Mouse (Mus musculus) layer of hippocampus, adult 2 months (tissue): ENCODE measurements around the gene Ms4a15. TPM values are rescaled to one million over a fixed set of nuclear protein-coding genes. Genes with fewer than 3 reads are reported as not detected.

Source experiments
- DNase-seq, 2 experiments: peaks; one replicate each; pipeline ENCODE4 v3.0.0; 2022; ENCODE audit warnings: low spot score in 2 of 2
- H3K27ac ChIP-seq: fragments of 200-600 bp; 2 replicates; pipeline ENCODE4 v1.8.1; 2022
- H3K4me3 ChIP-seq: fragments of 200-600 bp; 2 replicates; pipeline ENCODE4 v1.8.1; 2022; ENCODE audit warnings: mild to moderate bottlenecking
- CTCF ChIP-seq: fragments of 200-600 bp; conservative IDR thresholded peaks from 2 replicates; pipeline ENCODE4 v1.8.1; 2022; ENCODE audit warnings: antibody characterized with exemption, mild to moderate bottlenecking, moderate library complexity
- total RNA-seq, 2 experiments: library from RNA; stranded (reverse); gene quantifications; 2 replicates each; pipeline ENCODE4 v1.2.3; 2021

Gene Ms4a15
- total RNA-seq, 2 experiments from 2014 or later = not detected

DNA sequence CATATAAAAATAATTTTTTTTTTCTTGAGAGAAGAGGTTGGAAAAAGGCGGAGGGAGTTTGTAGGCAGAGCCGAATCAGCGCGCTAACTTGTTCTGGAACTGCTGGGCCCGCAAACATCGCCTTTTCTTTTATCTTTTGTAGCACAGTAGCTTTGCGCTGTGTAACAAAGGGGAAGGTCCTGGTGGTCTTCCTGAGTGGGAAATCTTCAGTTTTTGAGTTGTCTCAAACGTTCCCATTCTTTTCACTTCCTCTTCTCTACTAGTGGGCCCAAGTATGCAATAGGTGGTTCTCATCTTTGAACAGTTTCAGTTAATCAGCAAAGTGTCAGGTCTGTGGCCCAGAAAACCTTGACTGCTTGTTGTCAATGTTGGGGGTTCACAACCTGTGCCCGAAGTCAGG is 43.5 kb downstream of the Ms4a15 start:
- TF ChIP-seq CTCF = no peak
- Histone ChIP-seq H3K27ac (peak overlapping the region; percentile 75), H3K4me3 (peak overlapping the region; percentile 40)
- no peak for DNase-seq

DNA sequence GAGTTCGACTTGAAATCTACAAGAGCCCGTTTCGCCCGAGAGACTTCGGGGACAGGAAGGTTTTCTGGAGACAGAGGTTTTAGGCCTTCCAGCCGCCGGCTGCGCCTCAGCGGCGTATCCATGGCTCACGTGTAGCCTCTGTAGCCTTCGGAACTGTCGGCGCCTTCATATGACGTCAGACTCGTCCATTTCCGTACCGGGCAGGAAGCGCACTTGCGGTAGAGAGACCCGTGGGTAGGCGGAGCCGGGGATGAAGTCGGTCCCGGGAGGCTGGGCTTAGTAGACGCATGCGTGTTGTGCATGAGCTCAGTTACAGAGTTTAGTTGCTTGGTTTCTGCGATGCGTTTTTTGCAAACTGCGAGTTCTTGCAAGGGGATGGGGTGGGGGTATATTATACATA is 43.9 kb downstream of the Ms4a15 start, which contains the start of gene Ccdc86:
Gene Ccdc86, minus strand, starts transcription at position 155 of the 400 bp plus-strand sequence.
- peak within 1 kb of the TSS; percentile 81 for H3K27ac ChIP-seq
- peak within 1 kb of the TSS; percentile 74 for H3K4me3 ChIP-seq
- DNase-seq = peak; percentile 97
- TF ChIP-seq CTCF = no peak

DNA sequence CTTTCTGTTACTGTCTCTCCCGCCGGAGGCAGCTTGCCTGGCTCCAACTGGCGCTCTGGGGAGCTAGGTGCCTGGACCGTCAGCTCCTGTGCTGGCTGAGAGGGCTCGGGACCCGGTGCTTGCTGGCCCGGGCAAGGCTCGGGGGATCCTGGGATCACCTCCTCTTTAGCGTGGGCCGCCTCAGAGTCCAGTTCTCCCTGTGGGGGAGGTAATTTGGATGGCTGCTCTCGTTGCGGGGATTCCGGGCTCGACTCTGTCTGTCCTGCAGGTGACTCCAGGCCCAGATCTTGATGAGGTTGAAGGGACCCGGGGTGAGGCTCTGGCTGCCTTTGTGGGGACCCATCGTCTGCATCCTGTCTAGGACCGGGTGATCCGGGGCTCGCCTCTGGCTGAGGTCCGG is 44.6 kb downstream of the Ms4a15 start:
- DNase-seq = no peak
- Histone ChIP-seq H3K4me3 (peak overlapping the region; percentile 74), H3K27ac (peak overlapping the region; percentile 81; the same call in 1 of the 2 replicates)
- no peak for TF ChIP-seq CTCF

GRCm38 (mm10) chr19:10947219-10947618 is 45.8 kb downstream of the Ms4a15 start:
- no peak for DNase-seq
- Histone ChIP-seq H3K27ac (no peak overlapping the region), H3K4me3 (peak overlapping the region; percentile 19; the same call in 1 of the 2 replicates)
- TF ChIP-seq CTCF = no peak

DNA sequence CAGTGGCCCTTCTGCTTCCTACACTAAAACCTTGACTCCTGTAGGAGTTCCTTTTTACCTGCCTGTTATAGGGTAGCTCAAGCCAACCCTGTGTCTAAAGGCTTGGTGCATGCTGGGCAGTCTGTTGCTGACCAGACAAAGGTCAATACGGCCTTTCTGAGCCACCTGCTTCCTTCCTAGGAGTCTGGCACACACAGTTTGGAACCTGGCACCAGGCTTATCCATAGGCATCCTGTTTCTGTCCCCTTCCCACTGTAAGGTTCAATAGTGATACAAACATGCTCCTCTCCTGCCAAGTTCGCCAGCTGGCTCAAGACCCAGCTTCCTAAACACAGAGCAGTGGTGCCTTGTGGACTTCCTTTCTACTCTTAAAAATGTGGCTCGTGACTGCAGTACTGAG is 46.5 kb downstream of the Ms4a15 start:
- H3K4me3 ChIP-seq = no peak overlapping the region
- TF ChIP-seq CTCF = no peak
- no peak overlapping the region for H3K27ac ChIP-seq

GRCm38 (mm10) chr19:10943955-10944354 is 49.1 kb downstream of the Ms4a15 start:
- no peak for TF ChIP-seq CTCF
- no peak overlapping the region for H3K27ac ChIP-seq
- DNase-seq = no peak
- no peak overlapping the region for H3K4me3 ChIP-seq

More for the DNA sequence above, 46.5 kb downstream of the Ms4a15 start:
- DNase-seq = no peak

- peak in 1 of 2 experiments; percentile 15 for DNase-seq
- no peak overlapping the region for H3K27ac ChIP-seq
- TF ChIP-seq CTCF = no peak
- H3K4me3 ChIP-seq = peak overlapping the region; percentile 19
Observed at GRCm38 (mm10) chr19:10940801-10941457, 52.1 kb downstream of the Ms4a15 start.

- peak; percentile 86 for TF ChIP-seq CTCF
- Histone ChIP-seq H3K4me3 (peak overlapping the region; percentile 19), H3K27ac (no peak overlapping the region)
- DNase-seq = peak; percentile 48 to 71
Observed at GRCm38 (mm10) chr19:10940097-10940800, 52.8 kb downstream of the Ms4a15 start.

GRCm38 (mm10) chr19:10938771-10939170 is 54.3 kb downstream of the Ms4a15 start:
- no peak for DNase-seq
- TF ChIP-seq CTCF = no peak
- H3K4me3 ChIP-seq = no peak overlapping the region
- no peak overlapping the region for H3K27ac ChIP-seq

DNA sequence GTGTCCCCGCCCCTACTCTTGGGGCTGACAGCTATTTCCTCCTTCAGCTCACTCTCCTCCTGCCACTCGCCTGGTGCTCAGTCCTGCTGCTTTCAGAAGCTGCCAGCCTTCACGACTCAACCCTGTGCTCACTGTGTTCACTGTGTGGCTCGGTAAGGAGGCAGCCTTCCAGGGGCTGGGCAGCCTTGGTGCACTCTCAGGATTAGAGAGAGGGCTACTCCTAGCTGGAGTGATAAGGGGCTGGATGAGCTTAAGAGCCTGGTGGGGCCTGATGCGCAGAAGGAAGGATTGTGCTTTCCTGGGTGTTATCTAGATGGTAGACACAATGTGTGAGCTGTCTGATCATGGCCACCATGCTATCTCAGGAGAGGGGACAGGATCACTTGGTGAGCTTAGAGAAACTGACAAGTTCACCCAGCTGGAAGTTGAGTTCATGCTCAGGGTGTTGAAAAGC is 55.9 kb downstream of the Ms4a15 start, which contains the start of gene Ptgdr2:
Gene Ptgdr2, plus strand, starts transcription at position 51 of the 454 bp plus-strand sequence.
- no peak for TF ChIP-seq CTCF
- H3K4me3 ChIP-seq = no peak within 1 kb of the TSS
- DNase-seq = no peak
- H3K27ac ChIP-seq = no peak within 1 kb of the TSS

DNA sequence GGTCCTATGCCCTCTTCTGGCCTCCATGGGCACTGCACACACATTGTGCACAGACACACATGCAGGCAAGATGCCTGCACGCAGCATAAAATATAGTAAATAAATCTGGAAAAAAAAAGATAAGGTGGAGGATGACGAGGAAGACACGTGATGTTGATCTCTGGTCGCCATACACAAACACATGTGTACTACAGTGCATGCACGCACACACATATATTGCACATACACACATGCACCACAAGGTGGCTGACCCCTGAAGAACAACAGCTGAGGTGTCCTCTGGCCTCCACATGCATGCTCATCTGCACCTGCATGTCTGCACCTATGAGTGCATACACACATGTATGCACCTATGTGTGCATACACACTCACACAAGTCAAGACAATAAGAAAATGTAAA is 57.0 kb downstream of the Ms4a15 start:
- no peak overlapping the region for H3K4me3 ChIP-seq
- no peak for DNase-seq
- H3K27ac ChIP-seq = no peak overlapping the region
- peak; percentile 40 for TF ChIP-seq CTCF

DNA sequence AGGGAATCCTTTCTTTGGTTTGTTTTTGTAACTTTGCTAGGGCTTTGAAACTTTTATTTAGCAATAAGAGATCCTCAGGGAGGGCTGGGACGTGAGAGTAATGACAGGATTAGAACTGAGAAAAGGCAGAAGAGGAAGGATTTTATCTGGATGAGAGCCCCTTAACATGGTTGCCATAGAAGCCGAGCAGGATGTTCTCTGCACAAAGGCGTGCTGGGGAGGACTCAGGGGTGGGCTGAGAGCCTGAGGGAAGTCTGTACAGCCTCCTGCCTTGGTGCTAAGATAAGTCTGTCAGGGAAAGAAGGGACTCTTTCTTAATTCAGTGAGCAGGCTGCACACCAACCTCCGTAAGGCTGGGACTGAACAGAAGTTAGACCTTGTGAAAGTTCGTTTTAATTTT is 58.0 kb downstream of the Ms4a15 start:
- Histone ChIP-seq H3K4me3 (no peak overlapping the region), H3K27ac (peak overlapping the region; percentile 53; the same call in 1 of the 2 replicates)
- TF ChIP-seq CTCF = no peak
- DNase-seq = peak in 1 of 2 experiments; percentile 46

- DNase-seq = no peak
- Histone ChIP-seq H3K27ac (no peak overlapping the region), H3K4me3 (no peak overlapping the region)
- TF ChIP-seq CTCF = no peak
Observed at GRCm38 (mm10) chr19:10930641-10931040, 62.4 kb downstream of the Ms4a15 start.

Other genes starting within 250 kb of the Ms4a15 start
- gene Cd6, start 163.2 kb downstream of the Ms4a15 start, total RNA-seq = under 1 TPM in 1 of 2 experiments, not detected in 1; 0.32 TPM
- 1 to 10 TPM; 1.3 TPM for gene Slc15a3, start 153.5 kb downstream of the Ms4a15 start, total RNA-seq
- gene Tmem132a, start 123.3 kb downstream of the Ms4a15 start, total RNA-seq = 100 to 1,000 TPM; 168 to 171 TPM
- 10 to 100 TPM; 46.4 to 54.5 TPM for gene Tmem109, start 111.2 kb downstream of the Ms4a15 start, total RNA-seq
- gene Prpf19, start 98.0 kb downstream of the Ms4a15 start, total RNA-seq = 100 to 1,000 TPM; 196 to 198 TPM
- gene Zp1, start 72.6 kb downstream of the Ms4a15 start, total RNA-seq = not detected
- under 1 TPM in 1 of 2 experiments, not detected in 1; 0.25 TPM for gene Ptgdr2, start 56.1 kb downstream of the Ms4a15 start, total RNA-seq
- 1 to 10 TPM; 7.9 to 9.7 TPM for gene Ccdc86, start 44.0 kb downstream of the Ms4a15 start, total RNA-seq
- gene Ms4a10, start 18.6 kb downstream of the Ms4a15 start, total RNA-seq = not detected
- gene Ms4a18, start 24.8 kb upstream of the Ms4a15 start, total RNA-seq = not detected
- under 1 TPM in 1 of 2 experiments, not detected in 1; 0.36 TPM for gene Ms4a8a, start 87.9 kb upstream of the Ms4a15 start, total RNA-seq
- gene 1700017D01Rik, start 137.6 kb upstream of the Ms4a15 start, total RNA-seq = not detected
- not detected for gene 1700025F22Rik, start 172.1 kb upstream of the Ms4a15 start, total RNA-seq
- gene Ms4a13, start 203.5 kb upstream of the Ms4a15 start, total RNA-seq = not detected
- gene Ms4a12, start 239.2 kb upstream of the Ms4a15 start, total RNA-seq = not detected